Mouse (Mus musculus) spleen, postnatal 10 days (tissue): ENCODE data around the gene Arpc1a.

Source experiments
- DNase-seq, 2 experiments: peaks; one replicate each; pipeline ENCODE4 v3.0.0; 2021 to 2022; ENCODE audit warnings: low spot score in 2 of 2

Arpc1a gene

DNA sequence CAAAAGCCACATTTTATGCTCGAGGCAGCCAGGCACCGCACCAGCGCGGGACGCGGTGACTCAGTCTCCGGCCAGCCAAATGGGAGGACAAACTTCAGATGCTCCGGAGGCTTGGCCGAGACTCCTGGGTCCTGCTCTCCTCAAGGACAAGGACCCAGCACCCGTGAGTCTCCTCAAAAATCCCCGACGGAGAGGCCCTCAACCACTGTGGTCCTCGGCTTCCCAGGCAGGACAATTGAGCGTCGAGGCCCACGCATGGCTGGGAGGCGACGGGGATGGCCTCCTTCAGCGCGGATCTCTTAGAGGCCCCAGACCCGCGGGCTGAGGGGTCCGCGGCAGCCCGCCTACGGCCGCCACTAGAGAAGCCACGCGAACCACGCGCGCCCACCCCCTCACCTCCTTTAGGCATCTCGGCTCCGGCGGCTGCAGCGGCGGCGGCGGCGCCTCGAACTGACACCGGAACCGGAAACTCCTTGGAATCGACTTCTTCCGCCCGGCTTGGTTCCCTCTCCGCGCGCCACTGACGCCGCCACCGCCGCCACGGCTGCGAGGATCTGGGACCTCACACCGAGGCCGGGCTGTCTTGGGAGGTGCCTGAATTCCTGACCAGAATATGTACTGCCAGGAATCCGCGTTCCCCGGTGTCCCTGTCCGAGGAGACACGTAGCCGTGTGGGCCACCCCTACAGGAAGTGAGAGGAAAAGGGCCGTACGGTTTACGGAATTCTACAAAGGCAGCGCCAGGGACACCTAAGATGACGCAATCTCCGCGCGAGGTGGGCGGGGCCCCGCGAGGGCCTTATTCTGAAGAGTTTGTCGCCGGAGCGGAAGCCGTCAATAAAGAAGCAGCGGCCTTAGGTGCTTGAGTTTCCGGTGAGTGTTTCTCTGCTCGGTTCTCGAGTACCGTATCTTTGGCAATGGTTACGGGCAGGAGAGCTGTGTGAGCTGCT is 56.2 kb downstream of the Arpc1a start, which contains the start of the genes Pdap1 and Bud31:
Gene Pdap1, minus strand, starts transcription at position 668 of the 949 bp plus-strand sequence.
Gene Bud31, plus strand, starts transcription at position 792 of the 949 bp plus-strand sequence.
- DNase-seq: peak; percentile 95 to 99

DNA sequence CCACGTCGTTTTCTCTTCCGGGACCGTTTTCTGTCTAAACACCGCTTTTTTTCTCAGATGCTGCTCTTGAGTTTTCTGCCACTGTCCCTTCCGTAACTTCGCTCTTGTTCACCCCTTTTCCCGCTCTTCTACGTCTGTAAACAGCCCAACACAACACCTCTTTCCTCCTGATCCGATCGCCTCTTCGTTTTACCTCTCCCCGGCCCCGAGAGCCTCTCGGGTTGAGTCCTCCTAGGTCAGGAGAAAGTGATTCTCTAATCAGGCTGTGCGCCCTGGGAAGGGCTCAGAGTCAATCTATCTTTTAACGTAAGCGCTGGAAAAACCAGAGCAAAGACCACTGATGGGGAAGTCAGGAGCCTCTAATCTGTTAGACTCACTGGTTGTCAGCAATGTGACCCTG is 57.0 kb downstream of the Arpc1a start:
- DNase-seq: peak; percentile 53 to 54

DNA sequence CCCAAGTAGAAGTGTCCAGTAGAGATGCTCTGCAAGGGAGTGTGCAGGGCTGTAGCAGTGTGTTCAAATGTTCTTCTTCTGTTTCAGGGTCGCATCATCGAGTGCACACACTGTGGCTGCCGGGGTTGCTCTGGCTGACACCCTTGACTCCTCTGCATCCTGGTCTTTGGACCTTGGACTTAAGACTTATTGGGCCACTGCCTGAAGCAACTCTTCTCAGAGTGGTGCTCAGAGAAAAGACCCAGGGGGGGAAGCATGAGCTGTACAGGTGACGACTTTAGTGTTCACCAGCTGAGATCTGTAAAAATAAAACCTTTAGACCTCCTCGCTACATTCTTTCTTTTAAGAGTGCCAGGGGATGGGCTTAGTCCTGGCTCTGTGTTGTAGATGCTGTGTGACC is 64.1 kb downstream of the Arpc1a start:
- DNase-seq: no peak

DNA sequence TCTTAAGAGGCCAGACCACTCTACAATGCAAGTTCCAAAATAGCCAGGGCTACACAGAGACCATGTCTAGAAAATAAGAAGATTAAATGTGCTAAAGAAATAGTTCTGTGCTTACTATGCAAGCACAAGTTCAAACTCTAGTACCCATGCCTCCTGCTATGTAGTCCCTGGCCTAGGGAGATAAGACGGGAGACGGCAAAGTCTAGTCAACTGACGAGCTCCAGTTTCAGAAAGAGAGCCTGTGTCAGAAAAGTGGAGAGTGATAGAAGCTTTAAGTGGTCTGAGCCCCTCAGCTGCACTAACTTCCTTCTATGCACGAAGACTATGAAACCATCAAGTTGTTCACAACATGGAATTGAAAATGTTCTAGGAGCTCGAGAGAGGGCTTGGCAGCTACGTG is 65.7 kb downstream of the Arpc1a start:
- DNase-seq: no peak

DNA sequence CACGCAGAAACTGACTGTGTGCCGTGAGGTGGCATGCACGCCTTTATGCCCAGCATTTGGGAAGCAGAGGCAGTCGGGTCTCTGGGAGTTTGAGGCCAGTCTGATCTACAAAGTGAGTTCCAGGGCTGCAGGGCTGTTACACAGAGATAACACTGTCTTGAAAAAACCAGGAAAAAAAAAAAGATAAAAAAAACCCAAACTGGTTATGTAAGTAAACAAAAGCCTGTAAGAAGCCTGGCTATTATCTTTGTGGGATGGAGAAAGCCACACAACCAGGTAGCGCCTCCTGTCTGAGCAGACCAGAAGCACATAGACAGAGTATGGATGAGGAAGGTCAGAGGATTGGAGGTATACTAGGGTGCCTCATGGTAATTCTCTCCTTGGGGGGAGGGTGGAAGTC is 69.1 kb downstream of the Arpc1a start:
- DNase-seq: no peak
